Mouse (Mus musculus) olfactory bulb, adult 2 months (tissue): Measurements from ENCODE around the gene Apela.

Experiments used
- CTCF ChIP-seq: fragments of 200-500 bp; IDR thresholded peaks from 2 replicates; pipeline ENCODE4 v1.5.1; 2012; ENCODE audit warnings: low read depth, mild to moderate bottlenecking, low read length, moderate library complexity; ENCODE audit not compliant: insufficient read depth
- POLR2A ChIP-seq: fragments of 200-500 bp; IDR thresholded peaks from 2 replicates; pipeline ENCODE4 v1.6.1; 2012; ENCODE audit warnings: mild to moderate bottlenecking, low read depth, low read length, moderate library complexity; ENCODE audit not compliant: insufficient read depth

DNA sequence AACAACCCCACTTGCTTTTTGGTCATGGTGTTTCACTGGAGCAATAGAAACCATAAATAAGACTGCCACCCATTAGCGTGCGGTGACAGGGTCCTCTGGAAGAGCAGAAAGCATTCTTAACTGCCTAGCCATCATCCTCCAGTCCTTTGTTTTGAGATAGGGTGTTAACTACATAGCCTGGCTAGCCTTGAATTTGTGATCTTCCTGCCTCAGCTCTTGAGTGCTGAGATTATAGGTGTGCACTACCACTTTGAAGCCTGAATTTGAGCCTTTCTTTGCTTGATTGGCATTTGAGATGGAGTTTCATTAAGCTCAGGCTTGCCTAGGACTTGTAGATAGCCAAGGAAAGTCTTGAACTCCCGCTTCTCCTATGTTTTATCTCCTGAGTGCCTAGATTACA, 16.4 kb upstream of the Apela start:
- TF ChIP-seq CTCF (no peak), POLR2A (no peak)
